ENCODE assay signal across 24 mouse cellular contexts in the genomic region with DNA sequence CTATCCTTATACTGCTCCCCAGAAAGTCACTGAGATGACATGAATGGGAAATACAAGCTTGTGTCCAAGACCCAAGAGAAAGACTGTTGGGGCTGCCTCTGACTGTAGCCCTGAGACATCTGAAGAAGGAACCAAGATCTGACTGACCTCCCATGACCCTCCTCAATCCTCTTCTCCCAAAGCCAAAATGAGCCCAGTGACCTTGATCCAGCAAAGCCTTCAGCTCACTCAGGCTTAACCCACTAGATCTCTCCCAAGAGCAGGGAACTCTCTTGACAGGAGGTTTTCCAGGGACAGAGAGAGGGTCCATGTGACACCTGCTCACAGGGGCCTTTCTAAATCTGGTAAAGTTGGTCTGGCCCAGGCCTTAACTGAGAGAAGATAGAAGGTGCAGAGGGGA. TPM values are rescaled to one million over a fixed set of nuclear protein-coding genes. Genes with fewer than 3 reads are reported as not detected.
DNase-seq lines count a peak whose midpoint lies in the region; ATAC-seq and TF ChIP-seq lines count a peak whose summit lies in the region.
"Had no signal": no experiment of that assay in that cellular context is flagged by ENCODE, and none has a peak within 500 bp of the region (broad histone marks: within the 10 kb centered on the region; RNA-seq: fewer than 3 reads in every experiment).

No protein-coding gene starts in this region.

- no peaks in the 10 kb centered on the region for H3K27me3 ChIP-seq in megakaryocyte, embryonic 14.5 days (replicated peaks)
- H3K27me3 ChIP-seq in liver, embryonic 13.5 days: no peaks in the 10 kb centered on the region
- H3K27me3 ChIP-seq in liver, embryonic 16.5 days (ENCODE audit: control insufficient read depth, insufficient read depth, low read depth, low read length): no peaks in the 10 kb centered on the region
- no peaks in the 10 kb centered on the region for H3K27me3 ChIP-seq in stomach, postnatal 0 days (ENCODE audit: control insufficient read depth, insufficient read depth, low read length)
- H3K27me3 ChIP-seq: embryonic facial prominence, embryonic 15.5 days; hindbrain, embryonic 12.5 days had no signal

- 0 out of 2 replicates have a peak overlapping the region, but pooled peaks have one; percentile 41 for H3K9ac ChIP-seq in liver, embryonic 13.5 days
- peak overlapping the region; percentile 40; the same call in 1 of the 2 replicates for H3K9ac ChIP-seq in liver, embryonic 16.5 days (ENCODE audit: low read depth, low read length)
- no peak overlapping the region for H3K9ac ChIP-seq in stomach, postnatal 0 days (ENCODE audit: low read length)
- H3K9ac ChIP-seq: embryonic facial prominence, embryonic 15.5 days; hindbrain, embryonic 12.5 days had no signal

- H3K4me3 ChIP-seq in megakaryocyte, embryonic 14.5 days (replicated peaks): peak overlapping the region; percentile 39
- no peak overlapping the region for H3K4me3 ChIP-seq in liver, embryonic 13.5 days (replicated peaks)
- H3K4me3 ChIP-seq in liver, embryonic 16.5 days (ENCODE audit: low read depth, low read length): no peak overlapping the region
- H3K4me3 ChIP-seq in stomach, postnatal 0 days (ENCODE audit: low read depth, low read length): no peak overlapping the region
- H3K4me3 ChIP-seq: embryonic facial prominence, embryonic 15.5 days; erythroblast, embryonic 14.5 days; forebrain, embryonic 10.5 days; heart, embryonic 10.5 days; hindbrain, embryonic 12.5 days had no signal

- H3K36me3 ChIP-seq in megakaryocyte, embryonic 14.5 days (replicated peaks; ENCODE audit: low read length): peaks cover 89% of the 10 kb centered on the region
- peaks cover 62% of the 10 kb centered on the region for H3K36me3 ChIP-seq in liver, embryonic 13.5 days
- H3K36me3 ChIP-seq in liver, embryonic 16.5 days (ENCODE audit: control insufficient read depth, insufficient read depth): peaks cover 14% of the 10 kb centered on the region
- H3K36me3 ChIP-seq in stomach, postnatal 0 days (ENCODE audit: control insufficient read depth, insufficient read depth, low read length): no peaks in the 10 kb centered on the region
- H3K36me3 ChIP-seq: embryonic facial prominence, embryonic 15.5 days; forebrain, embryonic 10.5 days; heart, embryonic 10.5 days; hindbrain, embryonic 12.5 days had no signal

- no peak for TF ChIP-seq EP300 in stomach, postnatal 0 days (optimal IDR thresholded peaks at IDR 0.05)

- no peak for ATAC-seq in megakaryocyte, adult 5-6 weeks (ENCODE audit: poor library complexity, severe bottlenecking)
- no peak for ATAC-seq in liver, embryonic 13.5 days (ENCODE audit: low read depth)
- no peak for ATAC-seq in liver, embryonic 16.5 days (ENCODE audit: low read depth)
- ATAC-seq in stomach, postnatal 0 days (ENCODE audit: low FRiP score, low TSS enrichment): no peak
- no peak for ATAC-seq in inflammation-experienced regulatory T-cells, adult 6 months
- ATAC-seq: forebrain, embryonic 14.5 days; hindbrain, embryonic 16.5 days had no signal

- H3K4me2 ChIP-seq in liver, embryonic 13.5 days: no peak overlapping the region
- 0 out of 2 replicates have a peak overlapping the region, but pooled peaks have one; percentile 4 for H3K4me2 ChIP-seq in liver, embryonic 16.5 days (ENCODE audit: low read depth, low read length)
- no peak overlapping the region for H3K4me2 ChIP-seq in stomach, postnatal 0 days (replicated peaks; ENCODE audit: low read depth)
- H3K4me2 ChIP-seq: embryonic facial prominence, embryonic 15.5 days; hindbrain, embryonic 12.5 days had no signal

- no peaks in the 10 kb centered on the region for H3K9me3 ChIP-seq in megakaryocyte, embryonic 14.5 days
- no peaks in the 10 kb centered on the region for H3K9me3 ChIP-seq in liver, embryonic 13.5 days (replicated peaks)
- no peaks in the 10 kb centered on the region for H3K9me3 ChIP-seq in liver, embryonic 16.5 days (replicated peaks; ENCODE audit: control insufficient read depth, low read length)
- H3K9me3 ChIP-seq in stomach, postnatal 0 days (ENCODE audit: control insufficient read depth, low read length): no peaks in the 10 kb centered on the region
- H3K9me3 ChIP-seq: embryonic facial prominence, embryonic 15.5 days; forebrain, embryonic 10.5 days; heart, embryonic 10.5 days; hindbrain, embryonic 12.5 days had no signal

- DNase-seq in liver, embryonic 13.5 days: no peak
- no peak for DNase-seq in stomach, postnatal 0 days (ENCODE audit: low spot score)
- no peak for DNase-seq in thymus, postnatal 4 days
- DNase-seq: adrenal gland, adult 8-10 months; adrenal gland, postnatal 36 days; cerebellum, adult 2 months; cerebellum, postnatal 10 days; embryo, embryonic 11 days; heart, adult 18-20 months; heart, postnatal 10 days; heart, postnatal 4 days had no signal

- peaks cover 88% of the 10 kb centered on the region for H3K4me1 ChIP-seq in megakaryocyte, embryonic 14.5 days
- H3K4me1 ChIP-seq in liver, embryonic 13.5 days (replicated peaks): peaks cover 86% of the 10 kb centered on the region
- H3K4me1 ChIP-seq in liver, embryonic 16.5 days (ENCODE audit: control insufficient read depth, low read depth, low read length): peaks cover 69% of the 10 kb centered on the region
- no peaks in the 10 kb centered on the region for H3K4me1 ChIP-seq in stomach, postnatal 0 days (replicated peaks; ENCODE audit: control insufficient read depth, insufficient read depth)

- peak overlapping the region; percentile 97 for H3K27ac ChIP-seq in liver, embryonic 13.5 days
- peak overlapping the region; percentile 60; the same call in 1 of the 2 replicates for H3K27ac ChIP-seq in liver, embryonic 16.5 days (ENCODE audit: low read length)
- H3K27ac ChIP-seq in stomach, postnatal 0 days (replicated peaks): 0 out of 2 replicates have a peak overlapping the region, but pooled peaks have one; percentile 20
- H3K27ac ChIP-seq: embryonic facial prominence, embryonic 15.5 days; forebrain, embryonic 10.5 days; heart, embryonic 10.5 days; hindbrain, embryonic 12.5 days had no signal

- TF ChIP-seq CTCF in stomach, postnatal 0 days (IDR thresholded peaks at IDR 0.05; ENCODE audit: low read depth): no peak

RNA-seq across cellular contexts. Expression of a gene that starts 17.2 kb away (rescaled TPM):
- polyA plus RNA-seq in megakaryocyte, embryonic 14.5 days (2012; ENCODE audit: insufficient read depth, low replicate concordance): 0.23 TPM in 1 of 2 replicates, not detected in the other
- total RNA-seq in megakaryocyte, adult 5-6 weeks (2015): 0.16 TPM in 1 of 2 replicates, not detected in the other
- 0.33 and 0.37 TPM in 2 replicates for total RNA-seq in megakaryocyte, adult 5-6 weeks (2017)
- 0.39 and 0.63 TPM in 2 replicates for polyA plus RNA-seq in liver, embryonic 13.5 days (2015; fragmentation: Nextera tagmentation; extraction: Ambion mirVana)
- polyA plus RNA-seq in liver, embryonic 16.5 days (2015; fragmentation: Nextera tagmentation; extraction: Ambion mirVana): 0.33 and 0.46 TPM in 2 replicates
- polyA plus RNA-seq in stomach, postnatal 0 days (2015; fragmentation: Nextera tagmentation; extraction: Ambion mirVana): 0.12 TPM in 1 of 2 replicates, not detected in the other
- not detected for polyA plus RNA-seq in inflammation-experienced regulatory T-cells, adult 6 months (2017; shearing (Covaris generic))
- total RNA-seq: ES-E14 had no signal
- polyA plus RNA-seq: embryonic facial prominence, embryonic 11.5 days; forebrain, embryonic 10.5 days; forebrain, embryonic 14.5 days; heart, embryonic 10.5 days; hindbrain, embryonic 16.5 days had no signal

RNA-seq across cellular contexts. Expression of a gene that starts 17.8 kb away (rescaled TPM):
- polyA plus RNA-seq in megakaryocyte, embryonic 14.5 days (2012; ENCODE audit: insufficient read depth, low replicate concordance): 90.5 and 122 TPM in 2 replicates
- total RNA-seq in megakaryocyte, adult 5-6 weeks (2015): 42.5 and 51.8 TPM in 2 replicates
- total RNA-seq in megakaryocyte, adult 5-6 weeks (2017): 61.1 and 62.3 TPM in 2 replicates
- polyA plus RNA-seq in liver, embryonic 13.5 days (2015; fragmentation: Nextera tagmentation; extraction: Ambion mirVana): 147 and 193 TPM in 2 replicates
- 196 and 232 TPM in 2 replicates for polyA plus RNA-seq in liver, embryonic 16.5 days (2015; fragmentation: Nextera tagmentation; extraction: Ambion mirVana)
- 24.3 and 26.7 TPM in 2 replicates for polyA plus RNA-seq in stomach, postnatal 0 days (2015; fragmentation: Nextera tagmentation; extraction: Ambion mirVana)
- 10 to 100 TPM; 28.0 to 33.5 (median 31.8) TPM for polyA plus RNA-seq in inflammation-experienced regulatory T-cells, adult 6 months (2017; shearing (Covaris generic))

Comparison
In these comparisons a context has a peak if more than half of its experiments do, and no peak if none do; other contexts are left out.
1. H3K27ac ChIP-seq: peak in every context shown above with its lines; median percentile 97 in liver, embryonic 13.5 days; 60 in liver, embryonic 16.5 days; 20 in stomach, postnatal 0 days.